Mouse (Mus musculus): Measurements from ENCODE around the gene Ehf.

The Ehf gene

DNA sequence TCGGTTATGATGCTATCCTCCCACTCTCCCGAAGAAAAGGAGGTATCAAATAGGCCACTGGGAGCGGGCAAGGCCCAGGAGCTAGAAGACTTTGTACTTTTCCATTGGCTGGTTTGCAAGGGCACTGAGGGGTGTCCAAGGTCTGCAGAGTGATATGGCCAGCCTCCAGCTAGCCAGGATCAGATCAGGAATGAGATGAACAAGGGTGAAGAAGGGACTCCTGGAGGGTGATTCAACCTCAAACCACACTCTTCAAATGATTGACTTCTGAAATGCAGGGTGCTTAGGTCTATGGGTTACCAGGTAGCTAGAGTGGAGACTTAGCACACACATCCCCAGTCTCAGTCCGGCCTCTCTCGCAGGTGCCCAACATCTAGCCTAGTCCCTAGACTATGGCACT is 9.3 kb downstream of the Ehf start:
- no peak for DNase-seq (ENCODE audit: low spot score)

DNA sequence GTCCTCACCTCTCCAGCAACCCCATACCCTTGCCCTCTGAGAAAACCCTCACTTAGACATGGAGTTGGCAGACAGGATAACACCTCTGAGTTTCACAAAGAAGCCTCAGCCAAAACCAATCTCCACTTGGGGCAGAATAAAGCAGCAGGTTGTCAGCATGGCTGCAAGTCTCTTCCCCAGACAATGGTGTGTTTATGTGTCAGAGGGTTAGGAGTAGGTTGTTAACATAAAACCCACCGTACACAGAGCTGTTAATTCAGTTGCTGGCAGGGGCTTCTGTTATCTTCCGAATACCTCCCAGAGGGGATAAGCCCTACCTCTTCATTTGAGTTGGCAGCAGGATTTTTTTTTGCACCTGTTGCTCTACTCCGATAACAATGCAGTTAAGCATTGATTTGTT is 9.9 kb downstream of the Ehf start:
- DNase-seq (ENCODE audit: low spot score): no peak

DNA sequence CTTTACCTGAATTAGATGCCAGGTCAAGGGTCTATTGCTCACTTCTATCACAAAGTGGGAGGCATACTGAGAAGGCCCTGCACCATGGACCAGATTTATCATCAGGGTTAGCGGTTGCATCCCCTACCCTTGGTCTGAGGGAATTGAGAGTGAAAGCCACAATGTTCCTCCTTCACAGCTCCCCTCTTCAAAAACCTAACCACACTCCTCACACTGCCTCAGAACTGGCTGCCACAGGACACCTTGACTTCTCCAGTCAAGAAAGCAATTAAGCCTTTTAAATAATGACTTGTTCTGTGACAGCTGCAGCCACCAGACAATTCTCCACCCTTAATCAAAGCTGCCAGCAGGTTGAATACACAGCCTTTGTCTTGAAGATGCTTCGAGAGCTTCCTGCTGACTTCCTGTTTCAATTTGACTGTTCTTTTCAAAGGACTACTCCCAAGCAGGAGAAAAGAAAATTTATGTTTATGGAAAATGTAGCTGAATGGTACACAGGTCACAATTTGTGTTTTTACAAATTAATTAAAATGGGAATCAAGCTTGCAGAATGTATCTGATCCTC is 12.3 kb downstream of the Ehf start:
- DNase-seq (ENCODE audit: low spot score): no peak

DNA sequence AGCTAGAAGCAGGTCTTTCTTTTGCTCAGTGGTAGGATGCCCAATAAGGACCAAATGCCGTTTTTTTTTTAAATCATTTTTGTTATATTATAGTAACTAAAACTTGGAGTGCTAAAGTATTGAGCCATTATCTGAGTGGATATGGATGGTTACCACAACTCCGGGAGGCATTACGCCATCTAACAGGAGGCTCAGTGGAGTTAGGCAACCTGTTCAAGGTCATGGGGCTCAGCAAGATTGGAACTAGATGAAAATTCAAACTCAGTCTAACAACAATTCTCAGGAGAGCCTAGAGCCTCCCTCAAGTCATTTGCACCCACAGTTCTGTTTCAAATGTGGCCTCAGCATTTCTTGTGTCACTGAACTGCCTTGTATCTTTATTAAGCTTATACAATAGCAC is 12.9 kb downstream of the Ehf start:
- no peak for DNase-seq (ENCODE audit: low spot score)

DNA sequence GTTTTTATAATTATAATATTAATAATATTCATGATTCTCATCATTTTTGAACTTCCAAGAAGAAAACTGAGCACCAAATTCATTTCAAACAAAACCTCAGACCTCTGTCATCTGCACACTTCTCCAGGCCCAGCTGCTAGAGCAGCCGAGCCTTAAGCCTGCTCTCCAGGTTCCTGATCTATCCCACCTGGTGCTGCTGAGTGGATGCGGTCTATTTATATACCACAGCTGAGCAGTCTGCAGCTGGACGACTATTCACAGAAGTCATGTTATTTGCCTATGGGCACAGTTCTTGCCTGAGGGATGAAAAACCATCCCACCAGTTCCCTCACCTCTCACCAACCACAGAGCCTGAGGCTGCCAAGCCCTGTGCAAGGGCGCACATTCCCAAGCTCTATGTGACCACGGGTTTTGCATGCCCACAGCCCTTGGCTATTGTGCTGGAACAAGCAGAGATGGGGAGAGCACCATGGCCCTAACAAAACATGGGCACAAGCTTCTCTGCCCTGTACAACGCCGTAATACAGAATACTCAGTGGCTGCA is 13.6 kb downstream of the Ehf start:
- DNase-seq (ENCODE audit: low spot score): no peak

DNA sequence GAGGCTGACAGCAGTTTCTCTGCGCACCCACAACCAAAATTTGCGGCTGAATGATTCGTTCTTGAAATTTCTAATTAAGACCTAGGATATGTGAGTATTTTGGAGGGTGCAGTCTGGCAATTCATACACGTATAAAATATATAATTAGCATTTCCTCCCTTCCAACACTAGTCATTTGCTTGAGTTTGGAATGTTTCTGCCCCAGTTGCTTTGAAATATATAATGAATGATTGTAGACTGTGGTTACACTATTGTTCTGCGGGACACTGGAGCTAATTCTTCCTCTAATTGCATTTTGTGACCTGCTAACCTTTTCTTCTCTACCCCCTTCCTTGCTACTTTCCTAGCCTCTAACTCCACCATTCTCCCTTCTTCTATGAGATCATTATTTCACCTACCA is 15.4 kb downstream of the Ehf start:
- DNase-seq (ENCODE audit: low spot score): no peak

DNA sequence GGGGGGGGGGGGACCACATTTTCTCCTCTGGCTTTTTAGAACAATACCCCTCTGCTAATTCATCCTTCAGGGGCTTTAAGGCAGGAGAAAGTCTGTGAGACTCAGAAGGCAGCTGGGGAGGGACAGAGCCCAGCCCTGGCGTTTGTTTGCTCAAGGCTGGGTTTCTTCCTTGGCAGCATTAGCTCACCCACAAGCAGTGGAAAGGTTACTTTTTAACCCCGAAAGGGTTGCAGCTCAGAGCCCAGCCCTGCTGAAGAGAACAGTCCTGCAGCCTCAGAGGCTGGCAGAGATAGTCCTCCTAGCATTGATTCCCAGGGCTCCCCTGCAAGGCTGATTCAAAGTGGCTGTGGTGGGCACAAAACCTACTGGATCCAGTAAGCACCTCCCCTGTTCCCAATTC is 17.5 kb downstream of the Ehf start:
- no peak for DNase-seq (ENCODE audit: low spot score)

DNA sequence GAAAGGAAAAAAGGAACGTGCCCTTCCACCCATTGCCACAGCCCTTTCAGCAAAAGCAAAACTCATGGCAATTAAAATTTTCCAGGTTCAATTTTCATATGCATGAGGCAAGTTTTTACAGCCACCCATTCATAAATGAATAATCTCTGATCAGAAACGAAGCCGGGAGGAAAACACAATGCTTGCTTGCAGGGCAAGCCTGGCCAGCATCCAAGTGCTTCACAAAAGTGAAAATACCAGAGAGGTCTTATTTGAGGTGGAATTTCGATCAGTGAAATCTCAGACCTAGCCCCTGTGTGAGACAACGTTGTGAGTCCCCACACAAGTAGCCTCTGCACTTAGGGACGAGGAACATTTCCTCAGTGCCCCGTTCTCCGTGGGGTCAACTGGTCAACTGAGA is 19.3 kb downstream of the Ehf start:
- DNase-seq (ENCODE audit: low spot score): no peak

DNA sequence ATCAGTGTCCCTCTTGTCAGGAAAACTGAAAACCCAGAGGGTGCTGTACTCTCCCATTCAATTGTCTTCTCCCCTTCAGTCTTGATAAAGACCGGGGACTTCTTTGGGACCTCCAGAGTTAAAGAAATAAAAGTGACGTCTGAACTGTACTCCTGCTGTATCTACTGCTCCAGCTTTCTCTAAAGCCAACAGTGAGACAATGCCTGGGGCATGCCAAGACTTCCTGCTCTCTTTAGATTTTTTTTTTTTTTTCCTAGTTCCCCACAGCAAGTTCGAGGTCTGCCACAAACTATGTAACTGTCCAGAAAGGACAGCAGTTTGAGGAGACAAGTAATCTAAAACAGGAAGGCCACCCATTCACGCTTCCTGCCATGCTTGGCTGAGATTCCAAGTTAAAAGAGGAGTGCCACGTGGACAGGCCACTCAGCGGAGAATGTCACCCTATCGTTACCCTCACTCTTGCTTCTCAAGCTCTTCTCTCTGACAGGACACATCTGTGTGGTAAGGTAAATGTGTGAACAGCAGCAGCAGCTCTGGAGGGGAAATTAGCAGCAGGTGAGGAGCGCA is 20.8 kb downstream of the Ehf start:
- no peak for DNase-seq (ENCODE audit: low spot score)

DNA sequence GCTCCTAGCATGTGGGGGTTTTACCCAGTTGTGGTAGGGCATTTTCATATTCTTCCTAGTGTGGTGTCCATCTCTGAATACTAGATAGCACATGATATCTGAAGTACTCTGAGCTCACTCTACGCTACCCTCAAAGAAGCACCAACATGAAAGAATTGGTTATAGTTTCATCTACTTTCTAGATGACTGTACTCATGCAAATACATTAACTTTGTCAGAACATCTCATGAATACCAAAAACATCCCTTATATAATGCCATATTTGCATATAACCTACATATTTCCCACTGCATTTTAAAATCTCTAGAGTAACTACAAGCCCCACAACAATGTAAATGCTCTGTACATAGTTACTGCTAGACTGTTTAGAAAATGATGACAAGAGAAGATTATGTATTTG is 23.2 kb downstream of the Ehf start:
- DNase-seq (ENCODE audit: low spot score): no peak

DNA sequence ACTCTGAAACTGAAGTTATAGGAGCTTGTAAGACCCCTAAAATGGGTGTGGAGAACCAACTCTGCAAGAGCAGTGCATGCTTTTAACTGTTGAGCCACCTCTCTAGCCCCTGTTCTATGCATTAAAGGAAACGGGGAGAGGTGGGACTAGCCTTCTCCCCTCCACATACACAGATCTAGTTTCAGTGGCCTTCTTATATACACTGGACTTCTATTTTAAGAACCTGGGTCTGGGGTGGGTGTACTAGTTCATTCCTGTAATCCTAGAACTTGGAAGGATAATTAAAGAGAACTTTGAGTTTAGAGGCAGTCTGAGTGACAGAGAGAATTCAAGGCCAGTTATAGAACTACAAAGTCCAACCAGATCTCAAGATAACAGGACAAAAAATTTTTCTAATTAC is 24.6 kb downstream of the Ehf start:
- DNase-seq (ENCODE audit: low spot score): no peak

DNA sequence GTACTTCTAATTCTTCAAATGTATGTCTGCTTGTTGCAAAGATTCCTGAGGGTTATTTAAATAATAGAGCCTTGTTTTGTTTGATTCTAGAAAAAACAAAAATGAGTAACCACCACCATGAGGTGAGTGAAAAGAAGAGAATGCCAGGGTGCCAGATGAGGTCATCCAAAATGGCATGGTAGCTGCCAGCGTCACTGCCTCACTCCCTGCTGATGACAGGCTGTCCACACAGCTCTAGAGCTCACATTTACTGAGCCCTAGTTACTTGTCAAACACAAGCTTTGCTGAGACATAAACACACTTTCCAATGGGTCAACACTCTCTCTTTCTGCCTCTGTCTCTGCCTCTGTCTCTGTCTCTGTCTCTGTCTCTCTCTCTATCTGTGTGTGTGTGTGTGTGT is 25.3 kb downstream of the Ehf start:
- no peak for DNase-seq (ENCODE audit: low spot score)

DNA sequence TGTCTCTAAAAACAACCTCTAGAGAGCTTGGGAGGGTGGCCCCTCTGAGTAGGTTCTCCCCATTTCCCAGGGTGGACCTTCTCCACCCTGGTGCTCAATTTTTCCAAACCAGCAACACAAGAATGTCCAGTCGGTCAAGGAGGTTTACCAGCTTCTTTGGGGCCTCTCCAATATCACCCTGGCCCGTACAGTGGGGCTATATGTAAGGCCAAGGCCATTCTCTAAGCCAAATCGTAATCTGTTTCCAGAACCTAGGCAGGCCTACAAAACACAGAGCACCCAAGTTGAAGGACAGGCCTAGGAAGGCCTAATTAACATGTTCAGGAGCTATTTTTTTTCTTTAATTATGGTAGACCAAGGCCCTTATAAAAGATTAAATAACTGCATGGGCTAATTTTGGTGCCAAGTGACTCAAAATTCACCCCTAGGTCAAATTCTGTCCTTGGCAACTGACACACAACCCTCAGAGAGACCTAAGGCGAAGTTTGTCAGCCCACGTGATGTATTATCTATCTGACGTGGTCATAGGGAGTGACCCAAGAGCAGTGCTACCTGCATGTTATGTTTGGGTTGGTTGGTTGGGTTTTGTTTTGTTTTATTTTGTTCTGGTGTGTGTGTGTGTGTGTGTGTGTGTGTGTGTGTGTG is 27.6 kb downstream of the Ehf start:
- DNase-seq (ENCODE audit: low spot score): no peak

DNA sequence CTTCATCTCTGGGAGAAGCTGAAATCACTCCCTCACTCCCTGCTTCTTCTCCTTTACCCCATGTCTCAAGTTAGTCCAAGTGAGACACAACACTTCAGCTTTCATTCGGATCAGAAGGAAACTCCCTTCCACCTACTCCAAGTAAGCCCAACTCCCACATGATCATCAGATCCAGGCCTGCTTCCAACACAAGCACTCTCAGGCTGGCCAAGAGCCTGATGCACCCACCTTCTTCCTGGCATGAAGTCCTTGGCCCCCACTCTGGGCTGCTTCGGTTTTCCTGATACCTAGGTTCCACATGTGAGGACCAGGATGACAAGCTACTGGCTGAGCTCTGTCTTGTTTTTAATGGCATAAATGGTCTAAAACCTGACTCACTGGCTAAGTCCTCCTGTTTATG is 28.3 kb downstream of the Ehf start:
- no peak for DNase-seq (ENCODE audit: low spot score)

DNA sequence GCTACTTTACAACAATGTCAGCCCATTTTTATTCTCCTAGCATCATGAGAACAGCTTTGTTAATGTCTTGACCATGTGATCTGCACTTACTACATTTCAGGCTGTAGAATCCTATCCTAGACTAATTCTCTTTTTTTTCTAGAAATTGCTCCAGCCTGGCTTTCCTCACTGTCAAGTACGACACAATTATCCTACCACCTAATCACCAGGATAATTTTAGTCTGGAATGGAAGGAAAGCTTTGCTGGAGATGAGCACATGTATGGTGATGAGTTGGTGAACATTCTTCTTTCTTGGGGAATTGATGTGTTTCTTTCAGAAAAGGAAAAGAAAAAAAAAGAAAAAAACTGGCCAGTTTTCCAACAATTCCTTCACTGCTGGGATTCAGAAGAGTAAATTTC is 28.8 kb downstream of the Ehf start:
- no peak for DNase-seq (ENCODE audit: low spot score)

DNA sequence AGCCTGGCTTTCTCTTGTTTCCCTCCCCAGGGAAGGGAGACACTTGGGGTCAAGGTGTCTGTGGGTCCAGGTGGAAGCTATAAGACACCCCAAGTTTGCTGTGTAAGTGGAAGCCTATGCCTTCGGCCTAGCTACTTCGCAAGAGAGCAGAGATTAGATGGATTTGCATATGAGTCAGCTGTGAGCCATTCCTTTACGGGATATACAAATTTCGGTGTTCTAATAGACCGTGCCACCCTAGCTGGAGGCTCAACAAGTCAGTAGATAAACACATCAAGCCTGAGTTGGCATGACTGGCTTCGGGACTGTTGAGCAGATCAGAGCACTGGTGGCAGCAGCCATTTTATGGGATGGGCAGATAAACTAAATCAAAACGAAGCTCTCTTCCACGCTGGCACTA is 31.6 kb downstream of the Ehf start:
- DNase-seq (ENCODE audit: low spot score): no peak

DNA sequence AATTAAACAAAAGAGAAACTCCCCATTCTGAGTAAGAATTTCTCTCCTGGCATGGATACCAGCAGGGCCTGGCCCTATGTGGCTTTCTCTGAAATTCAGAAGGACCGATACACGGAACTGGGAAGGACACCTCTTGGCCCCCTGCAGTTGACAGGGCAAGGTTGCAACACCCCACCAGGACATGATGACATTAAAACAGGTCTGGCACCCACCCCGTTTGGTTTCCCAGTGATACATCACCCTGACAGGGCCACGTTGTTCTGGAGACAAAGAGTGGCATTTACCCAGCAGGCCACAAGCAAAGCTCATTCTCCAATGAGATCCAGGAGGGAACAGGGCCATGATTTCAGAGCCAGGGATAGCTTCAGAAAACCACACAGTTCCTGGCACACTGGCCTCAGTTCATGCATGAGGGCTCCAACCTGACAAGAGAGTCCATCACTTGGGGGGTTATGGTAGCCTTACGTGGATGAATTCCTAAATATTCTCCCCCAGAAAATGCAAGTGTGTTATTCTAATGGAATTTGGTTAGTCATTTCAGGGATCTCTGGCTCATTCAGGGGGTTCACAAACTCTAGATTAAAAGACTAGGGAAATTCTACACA is 32.4 kb downstream of the Ehf start:
- DNase-seq (ENCODE audit: low spot score): no peak

DNA sequence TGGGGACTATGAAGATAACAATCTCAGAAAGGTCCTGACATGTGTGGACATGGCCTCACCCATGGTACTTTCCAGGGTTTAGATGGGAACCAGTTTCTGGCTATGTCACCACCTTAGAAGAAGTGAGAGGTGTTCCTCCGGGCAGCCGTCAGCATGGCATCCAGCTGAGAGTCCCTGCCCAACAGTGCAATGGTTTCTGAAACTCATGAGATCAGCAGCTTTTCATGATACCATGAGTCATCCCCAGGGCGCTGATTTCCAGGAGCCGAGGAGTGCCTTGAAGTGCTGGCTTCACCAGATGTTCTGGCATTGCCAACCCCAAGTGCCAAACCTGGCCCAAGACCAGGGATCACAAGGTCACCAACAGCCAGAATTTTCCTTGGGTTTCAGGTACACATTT is 64.0 kb downstream of the Ehf start:
- no peak for DNase-seq (ENCODE audit: low spot score)

DNA sequence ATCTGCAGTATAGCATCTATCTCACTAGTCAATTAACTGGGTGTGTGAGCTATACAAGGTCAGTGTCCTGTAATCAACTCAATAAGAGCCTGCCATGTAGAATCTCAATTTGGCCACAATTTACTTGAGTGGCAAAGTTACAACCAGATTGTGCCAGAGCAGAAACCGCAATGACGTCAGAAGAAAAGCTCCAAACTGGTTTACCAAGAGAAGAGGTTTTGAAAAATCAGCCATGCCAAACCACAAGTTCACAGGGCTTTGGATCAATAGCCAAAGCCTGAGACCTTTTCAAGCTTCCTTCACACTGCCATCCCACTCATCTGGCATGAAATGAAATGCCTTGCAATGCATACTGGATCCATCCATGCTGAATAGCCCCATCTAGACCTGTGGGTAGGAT is 76.3 kb downstream of the Ehf start:
- DNase-seq (ENCODE audit: low spot score): no peak

DNA sequence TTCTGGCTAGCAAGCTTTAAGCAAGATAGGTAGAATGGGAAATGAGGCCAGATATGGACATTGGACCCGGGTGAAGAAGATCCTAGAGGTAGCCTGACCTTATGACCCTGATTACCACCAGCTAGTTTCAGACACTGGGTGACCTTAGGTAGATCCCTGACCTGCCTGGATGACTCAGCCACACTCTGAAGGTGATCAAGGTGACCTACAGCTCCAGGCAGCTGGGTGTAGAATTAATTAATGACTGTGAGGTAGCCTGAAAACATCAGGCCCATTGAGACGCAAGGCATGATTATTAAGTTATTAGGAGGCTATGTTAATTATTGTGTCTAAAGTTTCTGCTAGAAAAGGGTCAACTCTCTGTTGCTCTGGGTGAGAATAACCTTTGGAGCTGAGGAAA is 82.2 kb downstream of the Ehf start:
- DNase-seq (ENCODE audit: low spot score): no peak

DNA sequence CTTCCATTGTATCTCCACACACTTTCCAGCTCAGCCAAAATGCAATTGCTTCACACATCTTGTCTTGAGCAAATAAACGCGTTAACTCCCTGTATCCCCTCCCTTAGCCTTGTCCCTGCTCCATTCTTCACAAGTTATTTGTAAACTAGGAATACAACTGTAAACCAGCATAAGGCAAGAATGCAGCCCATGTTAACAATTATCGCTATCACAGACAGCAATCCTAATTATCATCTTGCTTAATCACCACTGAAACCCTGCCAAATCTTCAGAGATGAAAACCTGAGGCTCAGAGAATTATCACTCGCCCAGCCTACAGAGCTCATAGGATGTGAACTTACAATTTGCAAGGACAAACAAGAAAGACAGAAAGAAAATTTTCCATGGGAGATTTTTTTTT is 84.8 kb downstream of the Ehf start:
- no peak for DNase-seq (ENCODE audit: low spot score)

DNA sequence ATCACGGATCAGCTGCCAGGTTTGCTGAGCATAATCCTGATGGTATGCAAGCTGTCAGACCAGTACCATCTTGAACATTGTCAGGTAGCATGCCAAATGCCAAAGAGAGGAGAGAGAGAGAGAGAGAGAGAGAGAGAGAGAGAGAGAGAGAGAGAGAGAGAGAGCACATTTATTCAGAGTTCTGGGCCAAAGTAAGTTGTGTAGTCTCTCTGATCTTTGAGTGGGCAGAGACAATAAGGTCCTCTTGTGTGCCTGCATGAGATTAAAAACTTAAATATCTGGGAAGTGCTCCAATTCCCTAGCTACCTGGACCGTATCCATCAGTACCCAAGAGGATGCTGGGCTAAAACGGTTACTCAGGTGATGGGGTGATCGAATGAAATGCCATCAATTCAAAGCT is 87.3 kb downstream of the Ehf start:
- no peak for DNase-seq (ENCODE audit: low spot score)

DNA sequence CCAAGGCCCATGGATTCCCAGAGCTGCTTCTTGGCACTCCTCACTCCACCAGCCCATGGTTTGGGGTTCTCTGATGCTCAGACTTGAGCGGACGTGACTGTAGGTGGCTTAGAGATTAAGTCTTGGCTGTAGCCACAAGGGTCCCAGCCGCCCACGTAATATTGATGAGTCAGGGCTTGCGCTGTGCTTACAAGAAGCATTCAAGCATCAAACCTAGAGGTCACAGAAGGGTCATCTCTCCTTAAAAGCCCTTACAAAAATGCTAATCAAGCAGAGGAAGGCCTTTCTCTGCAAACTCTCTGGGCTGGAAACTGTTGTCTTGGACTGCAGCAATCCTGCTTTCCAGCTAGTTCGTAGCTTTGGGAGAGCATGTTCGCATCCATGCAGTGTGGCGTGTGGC is 88.2 kb downstream of the Ehf start:
- DNase-seq (ENCODE audit: low spot score): no peak

DNA sequence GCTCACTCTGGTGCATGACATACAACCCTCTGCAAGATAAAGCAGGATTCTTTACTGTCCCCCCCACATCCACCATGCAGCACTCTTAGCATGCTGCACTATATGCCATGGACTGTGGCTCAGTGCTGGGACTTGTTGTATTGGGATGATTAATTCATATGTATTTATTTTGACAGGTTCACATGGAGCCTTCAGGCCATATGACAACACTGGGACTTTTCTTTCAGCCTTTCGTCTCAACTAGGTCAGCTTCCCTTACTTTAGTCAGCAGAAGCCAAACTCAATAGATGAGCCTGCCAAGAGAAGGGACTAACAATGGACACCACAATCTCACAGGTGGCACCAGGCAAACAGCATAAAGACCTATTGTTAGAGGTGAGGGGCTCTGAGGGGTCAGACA is 89.5 kb downstream of the Ehf start:
- DNase-seq (ENCODE audit: low spot score): no peak
